Mouse (Mus musculus): Measurements from ENCODE around the gene Gna12.

Gna12 gene

DNA sequence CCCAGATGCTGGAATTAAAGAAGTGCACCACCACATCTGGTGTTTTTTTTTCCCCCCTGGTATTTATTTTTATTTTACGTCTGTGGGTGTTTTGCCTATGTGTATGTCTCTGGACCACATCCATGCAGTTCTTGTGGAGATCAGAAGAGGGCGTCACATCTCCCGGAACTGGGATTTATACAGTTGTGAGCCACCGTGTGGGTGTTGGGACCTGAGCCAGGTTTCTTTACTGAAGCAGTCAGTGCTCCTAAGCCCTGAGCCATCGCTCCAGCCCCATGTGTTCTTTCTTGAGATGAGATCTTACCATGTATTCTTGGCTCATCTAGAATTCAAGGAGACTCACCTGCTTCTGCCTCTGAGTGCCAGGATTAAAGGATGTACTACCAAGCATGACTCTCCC, 119.2 kb downstream of the Gna12 start:
- DNase-seq (ENCODE audit: extremely low spot score, low spot score), result no peak

DNA sequence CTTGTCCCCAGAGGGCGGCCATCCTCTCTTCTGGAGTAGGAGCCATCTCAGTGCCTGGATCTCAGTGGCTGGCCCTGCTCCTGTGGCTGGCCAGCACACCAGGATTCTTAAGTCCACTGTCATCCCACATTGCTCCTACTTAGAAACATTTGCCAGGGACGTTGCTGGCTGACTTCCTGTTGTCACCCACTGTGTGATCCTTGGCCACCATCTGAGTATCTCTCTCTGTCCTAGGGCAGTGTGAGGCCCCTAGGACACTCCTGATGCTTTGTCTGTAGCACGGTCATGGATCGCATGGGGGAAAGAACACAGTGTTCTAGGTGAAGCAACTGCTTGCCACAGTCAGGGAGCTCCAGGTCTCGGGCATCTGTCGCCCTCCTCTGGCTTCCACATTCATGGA, 119.9 kb downstream of the Gna12 start:
- no peak for DNase-seq (ENCODE audit: extremely low spot score, low spot score)
